Mouse (Mus musculus) CH12.LX (cell line): ENCODE data around the gene Ang5.
"Not testable (repeated sequence)": the region's sequence is repeated elsewhere in the genome, so short reads cannot be mapped to it uniquely, and the experiment has no call there.

Experiments
- CTCF ChIP-seq, 2 experiments: IDR thresholded peaks in 1 of 2; conservative IDR thresholded peaks in 1 of 2; 2 replicates each; pipeline ENCODE4 v1.5.1; 2011 to 2012; ENCODE audit warnings: low read depth in 2 of 2, low read length in 2 of 2, improper control_type of control experiment in 1 of 2, inconsistent platforms in 1 of 2, mild to moderate bottlenecking in 1 of 2, moderate library complexity in 1 of 2
- ELF1 ChIP-seq: IDR thresholded peaks from 2 replicates; pipeline ENCODE4 v1.6.1; 2014; ENCODE audit warnings: low read depth, mild to moderate bottlenecking, inconsistent platforms, low read length, improper control_type of control experiment
- EP300 ChIP-seq: IDR thresholded peaks from 2 replicates; pipeline ENCODE4 v1.6.1; 2011; ENCODE audit warnings: low read length, improper control_type of control experiment
- MAZ ChIP-seq: IDR thresholded peaks from 2 replicates; pipeline ENCODE4 v1.6.1; 2012; ENCODE audit warnings: low read depth, mild to moderate bottlenecking, inconsistent platforms, low read length, improper control_type of control experiment, moderate library complexity
- MEF2A ChIP-seq: IDR thresholded peaks from 2 replicates; pipeline ENCODE4 v1.6.1; 2014; ENCODE audit warnings: low read depth, mild to moderate bottlenecking, inconsistent platforms, low read length, improper control_type of control experiment, borderline replicate concordance
- NELFE ChIP-seq: IDR thresholded peaks from 2 replicates; pipeline ENCODE4 v1.6.1; 2011; ENCODE audit warnings: low read depth, low read length, improper control_type of control experiment
- POLR2A ChIP-seq: IDR thresholded peaks from 2 replicates; pipeline ENCODE4 v1.6.1; 2011; ENCODE audit warnings: low read depth, mild to moderate bottlenecking, improper control_type of control experiment, low read length
- SMC3 ChIP-seq: IDR thresholded peaks from 2 replicates; pipeline ENCODE4 v1.6.1; 2011; ENCODE audit warnings: low read depth, low read length, improper control_type of control experiment
- TBP ChIP-seq: conservative IDR thresholded peaks from 2 replicates; pipeline ENCODE4 v1.6.1; 2011; ENCODE audit warnings: low read depth, low read length, improper control_type of control experiment
- TCF12 ChIP-seq: IDR thresholded peaks from 2 replicates; pipeline ENCODE4 v1.6.1; 2014; ENCODE audit warnings: low read depth, mild to moderate bottlenecking, inconsistent platforms, low read length, improper control_type of control experiment
- USF2 ChIP-seq: conservative IDR thresholded peaks from 2 replicates; pipeline ENCODE4 v1.6.1; 2011; ENCODE audit warnings: low read depth, low read length, improper control_type of control experiment

GRCm38 (mm10) chr14:43924688-43925403 lies 32.0 kb upstream of the Ang5 start, which contains the start of gene Gm8113:
- TF ChIP-seq SMC3, result peak; percentile 45
- not testable (repeated sequence) for TF ChIP-seq POLR2A, TCF12, EP300, MEF2A, NELFE, MAZ, USF2, TBP, ELF1
- TF ChIP-seq CTCF (conservative IDR thresholded peaks at IDR 0.05 in 1 of 2, IDR thresholded peaks at IDR 0.05 in 1 of 2; ENCODE audit: low read depth in 2 of 2, low read length in 2 of 2), result peak; percentile 51 to 73
